Mouse (Mus musculus): Measurements from ENCODE around the gene Apobec3.

Apobec3 gene

GRCm38 (mm10) chr15:79952504-79953231 lies 61.2 kb downstream of the Apobec3 start:
- no peak for DNase-seq

GRCm38 (mm10) chr15:79953470-79953869 lies 62.0 kb downstream of the Apobec3 start:
- DNase-seq: no peak

GRCm38 (mm10) chr15:79956559-79956958 lies 65.1 kb downstream of the Apobec3 start:
- DNase-seq: peak; percentile 76

- no peak for DNase-seq
Measured at GRCm38 (mm10) chr15:79958418-79958817, 67.0 kb downstream of the Apobec3 start.

GRCm38 (mm10) chr15:79961366-79961921 lies 70.0 kb downstream of the Apobec3 start:
- no peak for DNase-seq

- no peak for DNase-seq
Measured at GRCm38 (mm10) chr15:79962661-79963060, 71.2 kb downstream of the Apobec3 start.

GRCm38 (mm10) chr15:79964376-79964775 lies 72.9 kb downstream of the Apobec3 start:
- no peak for DNase-seq
